Mouse (Mus musculus) embryonic facial prominence, embryonic 13.5 days (tissue): Measurements from ENCODE around the gene Prkn. TPM values are rescaled to one million over a fixed set of nuclear protein-coding genes. Genes with fewer than 3 reads are reported as not detected.
A peak's percentile ranks its signal among the peaks of the same experiment; 100 is the strongest.

Source experiments
- ATAC-seq: fragments of 200-750 bp; cut with Nextera tagmentation; 2 replicates; pipeline ENCODE4 v1.8.0; 2017; ENCODE audit warnings: low read depth; ENCODE audit not compliant: insufficient number of reproducible peaks, insufficient read depth, low FRiP score, low TSS enrichment
- H3K27ac ChIP-seq: fragments of 300-500 bp; sonication (generic); 2 replicates; pipeline ENCODE4 v1.5.1; 2015; ENCODE audit warnings: moderate library complexity, mild to moderate bottlenecking, inconsistent platforms
- H3K27me3 ChIP-seq: fragments of 300-500 bp; sonication (generic); 2 replicates; pipeline ENCODE4 v1.6.1; 2015; ENCODE audit warnings: mild to moderate bottlenecking, inconsistent platforms
- H3K36me3 ChIP-seq: fragments of 300-500 bp; sonication (generic); 2 replicates; pipeline ENCODE4 v1.6.1; 2015; ENCODE audit warnings: mild to moderate bottlenecking, inconsistent platforms
- H3K4me1 ChIP-seq: fragments of 300-500 bp; sonication (generic); 2 replicates; pipeline ENCODE4 v1.6.1; 2015; ENCODE audit warnings: inconsistent platforms
- H3K4me2 ChIP-seq: fragments of 300-500 bp; sonication (generic); 2 replicates; pipeline ENCODE4 v1.6.1; 2015; ENCODE audit warnings: moderate library complexity, mild to moderate bottlenecking, inconsistent platforms
- H3K4me3 ChIP-seq: fragments of 300-500 bp; sonication (generic); 2 replicates; pipeline ENCODE4 v1.5.1; 2015; ENCODE audit warnings: mild to moderate bottlenecking, inconsistent platforms
- H3K9ac ChIP-seq: fragments of 300-500 bp; sonication (generic); 2 replicates; pipeline ENCODE4 v1.6.1; 2015; ENCODE audit warnings: mild to moderate bottlenecking, inconsistent platforms
- H3K9me3 ChIP-seq: fragments of 300-500 bp; sonication (generic); 2 replicates; pipeline ENCODE4 v1.6.1; 2016; ENCODE audit warnings: inconsistent platforms
- WGBS: fragments of 180-500 bp; shearing (Covaris S2); methylation state at CpG from one replicate; pipeline ENCODE4 v1.1.7; 2015; ENCODE audit warnings: mixed read lengths; 5-methylcytosine and 5-hydroxymethylcytosine counted together
- polyA plus RNA-seq: library from polyadenylated mRNA; unstranded; fragments of >200 nt; fragmentation: Nextera tagmentation; extraction: Ambion mirVana; gene quantifications from 2 replicates; pipeline ENCODE4 v1.2.1, GENCODE M21; 2015

The Prkn gene
- polyA plus RNA-seq, 1 experiment from 2014 or later, result 1.1 TPM

GRCm38 (mm10) chr17:12042561-12043256 lies 1202.5 kb downstream of the Prkn start:
- ATAC-seq, result no peak
- no peak overlapping the region for H3K4me3 ChIP-seq

DNA sequence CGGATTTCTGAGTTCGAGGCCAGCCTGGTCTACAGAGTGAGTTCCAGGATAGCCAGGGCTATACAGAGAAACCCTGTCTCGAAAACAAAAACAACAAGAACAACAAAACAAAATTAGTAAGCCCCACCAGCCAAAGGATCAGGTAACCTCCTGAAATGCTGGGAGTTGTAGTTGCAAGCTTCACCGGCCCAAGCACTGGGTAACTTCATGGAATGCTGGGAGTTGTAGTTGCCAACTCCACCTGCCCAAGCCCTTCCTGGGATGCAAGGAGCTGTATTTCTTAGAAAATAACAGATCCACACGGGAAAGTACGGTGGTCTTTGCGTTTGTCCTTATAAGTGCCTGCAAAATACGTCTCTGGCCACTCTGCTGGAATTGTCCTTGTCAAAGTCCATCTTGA lies 1204.0 kb downstream of the Prkn start:
- peaks cover 22% of the 10 kb centered on the region for H3K27me3 ChIP-seq
- no peak overlapping the region for H3K4me3 ChIP-seq
- 47% methylated on average over 8 of the region's 8 CpGs for WGBS
- 0 out of 2 replicates have a peak overlapping the region, but pooled peaks have one; percentile 40 for H3K4me2 ChIP-seq
- no peak overlapping the region for H3K9ac ChIP-seq
- no peaks in the 10 kb centered on the region for H3K9me3 ChIP-seq
- no peak overlapping the region for H3K27ac ChIP-seq
- peaks cover 18% of the 10 kb centered on the region for H3K4me1 ChIP-seq
- no peaks in the 10 kb centered on the region for H3K36me3 ChIP-seq
- ATAC-seq, result no peak

More at GRCm38 (mm10) chr17:12042561-12043256, 1202.5 kb downstream of the Prkn start:
- H3K9ac ChIP-seq, result no peak overlapping the region
- H3K36me3 ChIP-seq, result no peaks in the 10 kb centered on the region
- peaks cover 26% of the 10 kb centered on the region for H3K27me3 ChIP-seq
- no peaks in the 10 kb centered on the region for H3K9me3 ChIP-seq
- 45% methylated on average over 14 of the region's 14 CpGs for WGBS
- peaks cover 18% of the 10 kb centered on the region for H3K4me1 ChIP-seq
- H3K27ac ChIP-seq, result no peak overlapping the region
- no peak overlapping the region for H3K4me2 ChIP-seq

DNA sequence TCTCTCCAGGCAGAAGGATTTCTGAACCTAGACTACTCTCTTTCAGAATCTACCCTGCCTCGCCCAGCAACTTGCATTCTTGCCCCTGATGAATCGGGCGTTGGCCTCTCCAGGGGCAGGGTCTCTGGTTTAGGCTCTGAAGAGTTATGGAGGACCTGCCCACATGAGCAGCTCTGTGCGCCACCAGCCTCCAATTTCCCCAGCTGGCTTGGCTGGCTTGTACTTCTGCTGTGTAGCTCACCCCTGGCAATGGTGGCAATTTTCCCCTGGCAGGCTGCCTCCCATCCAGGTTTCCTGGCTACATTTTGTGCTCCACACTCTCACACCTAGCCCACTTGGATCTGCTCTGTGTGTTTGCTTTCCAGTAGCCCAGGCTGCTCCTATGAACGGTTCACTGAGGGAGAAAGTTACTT lies 1205.7 kb downstream of the Prkn start:
- Histone ChIP-seq H3K4me2 (no peak overlapping the region), H3K9ac (no peak overlapping the region; the same call in 1 of the 2 replicates), H3K27me3 (peaks cover 22% of the 10 kb centered on the region), H3K36me3 (no peaks in the 10 kb centered on the region), H3K9me3 (no peaks in the 10 kb centered on the region), H3K4me3 (no peak overlapping the region), H3K4me1 (peaks cover 18% of the 10 kb centered on the region), H3K27ac (peak overlapping the region; percentile 48; the same call in 1 of the 2 replicates)
- 50% methylated on average over 5 of the region's 5 CpGs for WGBS
- ATAC-seq, result no peak

- Histone ChIP-seq H3K27ac (no peak overlapping the region), H3K4me2 (no peak overlapping the region), H3K36me3 (no peaks in the 10 kb centered on the region), H3K4me1 (peaks cover 18% of the 10 kb centered on the region), H3K27me3 (peaks cover 22% of the 10 kb centered on the region), H3K4me3 (no peak overlapping the region), H3K9ac (no peak overlapping the region), H3K9me3 (no peaks in the 10 kb centered on the region)
- no peak for ATAC-seq
- 57% methylated on average over 7 of the region's 7 CpGs for WGBS
These were observed 1206.8 kb downstream of the Prkn start for GRCm38 (mm10) chr17:12047032-12047431.

GRCm38 (mm10) chr17:12047523-12047922 lies 1207.3 kb downstream of the Prkn start:
- H3K9me3 ChIP-seq, result no peaks in the 10 kb centered on the region

GRCm38 (mm10) chr17:12048695-12049490 lies 1208.7 kb downstream of the Prkn start:
- no peak overlapping the region for H3K4me2 ChIP-seq
- no peaks in the 10 kb centered on the region for H3K9me3 ChIP-seq
- H3K9ac ChIP-seq, result no peak overlapping the region
- H3K27ac ChIP-seq, result no peak overlapping the region
- no peak for ATAC-seq
- H3K4me1 ChIP-seq, result peaks cover 12% of the 10 kb centered on the region
- H3K4me3 ChIP-seq, result no peak overlapping the region
- H3K27me3 ChIP-seq, result peaks cover 17% of the 10 kb centered on the region
- no peaks in the 10 kb centered on the region for H3K36me3 ChIP-seq
- WGBS, result 70% methylated on average over 9 of the region's 9 CpGs

More at GRCm38 (mm10) chr17:12047523-12047922, 1207.3 kb downstream of the Prkn start:
- 21% methylated on average over 6 of the region's 6 CpGs for WGBS
- no peak for ATAC-seq
- Histone ChIP-seq H3K36me3 (no peaks in the 10 kb centered on the region), H3K4me2 (no peak overlapping the region), H3K27ac (no peak overlapping the region), H3K4me1 (peaks cover 16% of the 10 kb centered on the region), H3K27me3 (peaks cover 22% of the 10 kb centered on the region), H3K9ac (no peak overlapping the region), H3K4me3 (no peak overlapping the region)

DNA sequence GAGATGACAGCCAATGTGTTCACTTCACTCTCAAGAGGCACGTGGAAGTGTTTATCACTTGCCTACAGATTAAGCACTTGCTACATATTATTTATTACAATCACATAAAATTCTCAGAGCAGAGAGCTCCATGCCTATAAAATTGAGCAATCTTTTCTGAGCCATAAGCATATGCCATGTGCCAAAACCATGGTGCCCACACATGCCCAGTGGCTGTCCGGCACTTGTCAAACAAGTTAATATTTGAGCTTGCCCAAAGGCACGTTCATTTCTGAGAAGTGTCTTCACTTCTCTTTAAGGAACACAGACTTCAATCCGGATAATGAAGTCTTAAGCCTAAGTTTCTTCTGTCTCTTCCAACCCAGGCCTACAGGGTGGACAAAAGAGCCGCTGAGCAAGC lies 1210.1 kb downstream of the Prkn start:
- H3K9me3 ChIP-seq, result no peaks in the 10 kb centered on the region
- no peaks in the 10 kb centered on the region for H3K36me3 ChIP-seq
- no peak overlapping the region for H3K4me2 ChIP-seq
- H3K4me1 ChIP-seq, result peaks cover 7% of the 10 kb centered on the region
- ATAC-seq, result no peak
- no peak overlapping the region for H3K27ac ChIP-seq
- H3K9ac ChIP-seq, result no peak overlapping the region
- H3K27me3 ChIP-seq, result peaks cover 6% of the 10 kb centered on the region
- no peak overlapping the region for H3K4me3 ChIP-seq
- WGBS, result 80% methylated on average over 5 of the region's 5 CpGs

- no peak for ATAC-seq
- Histone ChIP-seq H3K27ac (no peak overlapping the region), H3K9me3 (no peaks in the 10 kb centered on the region), H3K9ac (no peak overlapping the region), H3K27me3 (peaks cover 2% of the 10 kb centered on the region; the same call in 1 of the 2 replicates), H3K4me1 (peaks cover 2% of the 10 kb centered on the region), H3K36me3 (no peaks in the 10 kb centered on the region), H3K4me2 (no peak overlapping the region), H3K4me3 (no peak overlapping the region)
- WGBS, result 73% methylated on average over 3 of the region's 3 CpGs
These were observed 1210.8 kb downstream of the Prkn start for GRCm38 (mm10) chr17:12051031-12051430.

DNA sequence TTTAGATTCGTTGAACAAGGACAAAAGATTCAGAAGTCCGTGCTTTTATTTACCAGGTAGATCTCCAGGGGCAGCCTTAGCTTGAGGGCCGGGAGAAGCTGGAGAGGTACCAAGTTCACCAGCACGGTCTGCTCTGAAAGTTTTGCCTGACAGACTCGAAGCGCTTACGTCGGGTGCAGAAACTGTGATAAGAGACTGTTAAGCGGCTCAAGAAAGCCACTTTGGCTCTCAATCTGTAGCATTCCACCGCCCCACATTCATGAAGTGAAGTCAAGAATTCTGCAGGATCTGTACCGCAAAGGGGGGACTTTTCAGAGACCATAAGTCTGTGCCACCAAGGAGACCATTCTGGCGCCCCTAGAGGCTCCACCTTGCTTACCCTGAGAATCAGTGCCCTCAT lies 1212.5 kb downstream of the Prkn start:
- Histone ChIP-seq H3K4me1 (no peaks in the 10 kb centered on the region; the same call in 1 of the 2 replicates), H3K4me3 (no peak overlapping the region), H3K9me3 (no peaks in the 10 kb centered on the region), H3K27ac (no peak overlapping the region), H3K27me3 (no peaks in the 10 kb centered on the region), H3K9ac (no peak overlapping the region), H3K36me3 (no peaks in the 10 kb centered on the region), H3K4me2 (no peak overlapping the region)
- 87% methylated on average over 12 of the region's 12 CpGs for WGBS
- ATAC-seq, result no peak

DNA sequence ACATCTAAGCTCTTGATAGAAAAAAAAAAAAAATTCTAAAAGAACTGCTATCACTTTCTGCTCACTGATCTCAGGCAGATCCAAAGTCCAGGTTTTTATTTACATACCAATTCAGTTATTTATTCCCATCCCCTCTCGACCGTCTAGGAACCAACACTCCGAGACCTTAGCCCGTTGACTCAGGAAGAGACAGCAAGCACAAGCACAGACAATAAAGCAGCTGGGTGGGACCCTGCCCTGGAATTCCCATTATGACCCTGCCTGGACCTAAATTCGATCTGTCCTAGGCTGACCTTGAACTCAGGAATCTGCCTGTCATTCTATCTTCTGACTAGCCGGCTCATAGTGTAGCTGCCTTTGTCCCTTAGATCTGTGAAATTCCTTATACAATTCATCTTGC lies 1218.9 kb downstream of the Prkn start:
- Histone ChIP-seq H3K4me2 (no peak overlapping the region), H3K4me1 (no peaks in the 10 kb centered on the region), H3K36me3 (no peaks in the 10 kb centered on the region), H3K27me3 (no peaks in the 10 kb centered on the region), H3K27ac (no peak overlapping the region), H3K9me3 (no peaks in the 10 kb centered on the region), H3K4me3 (no peak overlapping the region), H3K9ac (no peak overlapping the region)
- no peak for ATAC-seq
- WGBS, result 85% methylated on average over 6 of the region's 6 CpGs

DNA sequence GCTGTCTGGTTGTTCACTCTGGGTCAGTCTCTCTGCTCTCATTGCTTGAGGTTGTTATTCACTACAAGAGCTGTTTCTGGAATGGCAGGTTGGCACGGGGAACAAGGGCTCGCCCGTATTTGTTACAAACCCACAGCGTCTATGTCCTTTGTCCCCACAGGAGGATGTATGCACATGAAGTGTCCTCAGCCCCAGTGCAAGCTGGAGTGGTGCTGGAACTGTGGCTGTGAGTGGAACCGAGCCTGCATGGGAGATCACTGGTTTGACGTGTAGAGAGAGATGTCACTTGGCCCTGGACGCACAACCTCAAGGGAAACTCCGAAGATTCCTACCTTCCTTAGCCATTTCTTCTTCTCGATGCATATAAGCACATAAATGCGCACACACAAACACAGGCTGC lies 1221.2 kb downstream of the Prkn start:
- Histone ChIP-seq H3K4me3 (no peak overlapping the region), H3K9me3 (no peaks in the 10 kb centered on the region), H3K36me3 (no peaks in the 10 kb centered on the region), H3K4me1 (no peaks in the 10 kb centered on the region), H3K27me3 (no peaks in the 10 kb centered on the region), H3K27ac (no peak overlapping the region), H3K4me2 (no peak overlapping the region), H3K9ac (no peak overlapping the region)
- 91% methylated on average over 10 of the region's 10 CpGs for WGBS
- ATAC-seq, result no peak

- 85% methylated on average over 3 of the region's 3 CpGs for WGBS
- H3K27ac ChIP-seq, result no peak overlapping the region
- no peak for ATAC-seq
- no peak overlapping the region for H3K4me2 ChIP-seq
- H3K4me3 ChIP-seq, result no peak overlapping the region
- no peaks in the 10 kb centered on the region for H3K9me3 ChIP-seq
- H3K4me1 ChIP-seq, result no peaks in the 10 kb centered on the region
- no peaks in the 10 kb centered on the region for H3K27me3 ChIP-seq
- no peak overlapping the region for H3K9ac ChIP-seq
- no peaks in the 10 kb centered on the region for H3K36me3 ChIP-seq
These were observed 1222.7 kb downstream of the Prkn start for GRCm38 (mm10) chr17:12062861-12063260.
